Mouse (Mus musculus): Measurements from ENCODE around the gene Pola2.

The Pola2 gene

GRCm38 (mm10) chr19:5935691-5936090 lies 28.3 kb downstream of the Pola2 start:
- no peak for DNase-seq

GRCm38 (mm10) chr19:5935266-5935665 lies 28.7 kb downstream of the Pola2 start:
- DNase-seq: no peak

GRCm38 (mm10) chr19:5929634-5930596 lies 34.1 kb downstream of the Pola2 start:
- DNase-seq: no peak

GRCm38 (mm10) chr19:5928546-5928945 lies 35.5 kb downstream of the Pola2 start:
- DNase-seq: no peak

- DNase-seq: no peak
These were observed 35.9 kb downstream of the Pola2 start for GRCm38 (mm10) chr19:5928104-5928503.

- no peak for DNase-seq
These were observed 36.5 kb downstream of the Pola2 start for GRCm38 (mm10) chr19:5927532-5927931.

- no peak for DNase-seq
These were observed 37.0 kb downstream of the Pola2 start for GRCm38 (mm10) chr19:5927026-5927425.

- DNase-seq: no peak
These were observed 38.6 kb downstream of the Pola2 start for GRCm38 (mm10) chr19:5925311-5925855.

GRCm38 (mm10) chr19:5924713-5925093 lies 39.3 kb downstream of the Pola2 start, which contains the start of gene Cdc42ep2:
Cdc42ep2 (minus strand) TSS chr19:5924816.
- peak; percentile 94 for DNase-seq

GRCm38 (mm10) chr19:5923990-5924712 lies 39.9 kb downstream of the Pola2 start:
- peak; percentile 85 for DNase-seq

GRCm38 (mm10) chr19:5922963-5923362 lies 41.0 kb downstream of the Pola2 start:
- no peak for DNase-seq

- DNase-seq: no peak
These were observed 41.7 kb downstream of the Pola2 start for GRCm38 (mm10) chr19:5922119-5922942.

GRCm38 (mm10) chr19:5921715-5922114 lies 42.3 kb downstream of the Pola2 start:
- DNase-seq: no peak

GRCm38 (mm10) chr19:5913007-5913719 lies 50.8 kb downstream of the Pola2 start, which contains the start of gene Dpf2:
Dpf2 (minus strand) TSS chr19:5913010.
- DNase-seq: no peak

GRCm38 (mm10) chr19:5912103-5913006 lies 51.6 kb downstream of the Pola2 start:
- peak; percentile 99 for DNase-seq

GRCm38 (mm10) chr19:5911430-5912102 lies 52.4 kb downstream of the Pola2 start:
- DNase-seq: no peak

- no peak for DNase-seq
These were observed 53.8 kb downstream of the Pola2 start for GRCm38 (mm10) chr19:5910221-5910620.

GRCm38 (mm10) chr19:5907275-5907674 lies 56.7 kb downstream of the Pola2 start:
- no peak for DNase-seq

GRCm38 (mm10) chr19:5894002-5894678 lies 69.9 kb downstream of the Pola2 start, which contains the start of gene Tigd3:
Tigd3 (minus strand) TSS chr19:5894149.
- peak; percentile 94 for DNase-seq
